Mouse (Mus musculus) liver, adult (tissue): ENCODE data around the gene AC109138.7.

Experiments
- GATA4 ChIP-seq: IDR thresholded peaks from 2 replicates; pipeline ENCODE4 v1.6.1; 2014; ENCODE audit warnings: mild to moderate bottlenecking, low read length; ENCODE audit not compliant: insufficient replicate concordance

The AC109138.7 gene

DNA sequence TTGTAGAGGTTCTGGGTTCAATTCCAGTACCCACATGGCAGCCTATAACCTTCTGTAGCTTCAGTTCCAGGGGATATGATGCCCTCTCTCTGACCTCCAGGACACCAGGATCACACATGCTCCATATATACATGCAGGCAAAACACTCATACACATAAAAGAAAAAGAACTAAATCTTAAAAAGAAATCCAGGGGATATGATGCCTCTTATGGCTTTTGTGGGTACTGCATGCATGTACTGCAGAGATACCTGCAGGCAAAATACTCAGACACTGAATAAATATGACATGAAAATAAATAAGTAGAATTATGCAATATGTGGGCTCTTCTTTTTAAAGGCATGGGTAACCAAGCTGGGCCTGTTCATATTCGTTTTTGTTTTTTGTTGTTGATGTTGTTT is 32.9 kb downstream of the AC109138.7 start:
- no peak for TF ChIP-seq GATA4

- TF ChIP-seq GATA4: no peak
These were observed 40.1 kb downstream of the AC109138.7 start for GRCm38 (mm10) chr19:4254230-4254629.

- TF ChIP-seq GATA4: no peak
These were observed 41.5 kb downstream of the AC109138.7 start for GRCm38 (mm10) chr19:4255583-4256162.

GRCm38 (mm10) chr19:4257216-4257896 is 43.2 kb downstream of the AC109138.7 start:
- TF ChIP-seq GATA4: no peak

DNA sequence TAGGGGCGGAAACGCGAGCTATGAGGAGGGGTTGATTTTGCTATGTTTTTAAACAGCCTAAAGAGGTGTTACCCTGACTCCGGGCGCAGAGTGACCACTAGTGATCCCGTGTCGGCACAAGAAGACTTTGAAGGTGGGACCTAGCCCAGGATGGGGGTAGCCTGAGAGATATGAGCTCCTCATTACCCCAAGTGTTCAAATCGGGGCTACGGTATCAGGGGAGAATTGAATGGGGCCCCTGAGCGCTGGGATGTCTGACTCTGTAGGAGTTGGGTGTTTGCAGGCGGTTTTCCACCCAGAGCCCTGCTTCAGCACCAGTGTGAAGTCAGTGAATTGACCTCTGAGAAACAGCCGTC is 43.7 kb downstream of the AC109138.7 start:
- TF ChIP-seq GATA4: no peak

DNA sequence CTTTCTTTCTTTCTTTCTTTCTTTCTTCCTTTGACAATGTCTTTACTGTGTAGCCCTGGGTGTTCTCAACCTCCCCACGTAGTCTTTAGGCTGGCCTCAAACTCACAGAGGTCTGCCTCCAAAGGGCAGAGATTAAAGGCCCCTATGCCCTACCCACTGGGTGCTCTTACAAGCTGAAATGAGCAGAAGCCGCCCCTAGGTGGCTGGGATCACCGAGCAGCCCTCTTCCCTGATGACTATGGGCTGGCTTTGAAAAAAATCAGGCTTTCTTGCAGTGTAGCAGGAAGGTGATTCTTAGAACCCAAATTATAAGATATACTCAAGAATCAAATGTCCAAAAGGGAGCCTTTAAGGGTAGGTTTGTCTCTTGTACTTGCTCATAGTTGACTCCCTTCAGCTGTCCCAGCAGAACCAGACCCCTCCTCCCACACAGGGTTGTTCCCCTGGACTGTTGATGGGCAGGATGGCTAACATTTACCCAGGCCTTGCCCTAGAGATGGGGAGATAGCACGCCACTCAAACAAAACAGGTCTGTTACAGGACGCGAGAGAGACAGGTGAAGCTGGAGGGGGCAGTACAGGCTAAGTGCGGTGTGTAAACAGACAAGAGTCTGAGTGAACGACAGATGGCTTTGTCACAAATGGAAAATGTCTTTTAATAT is 47.0 kb downstream of the AC109138.7 start:
- no peak for TF ChIP-seq GATA4

DNA sequence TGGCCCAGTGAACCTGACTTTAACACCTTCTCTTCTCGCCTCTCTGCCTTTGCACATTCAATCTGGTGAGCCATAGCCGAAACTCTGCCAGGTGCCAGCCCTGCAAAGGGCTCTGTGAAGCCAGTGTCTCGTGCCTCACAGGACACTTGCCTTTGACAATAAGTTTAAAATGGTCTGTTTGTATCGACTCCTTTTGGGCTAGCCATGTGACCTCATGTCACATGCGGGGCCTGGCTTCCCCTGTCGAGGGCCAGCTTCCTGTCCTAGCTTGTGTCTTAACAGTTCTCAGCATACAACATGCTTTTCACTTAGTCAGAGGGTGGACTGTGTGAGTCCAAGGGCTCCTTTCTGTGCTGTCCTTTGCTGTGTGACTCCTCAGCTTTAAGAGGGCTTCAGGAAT is 48.6 kb downstream of the AC109138.7 start:
- no peak for TF ChIP-seq GATA4

GRCm38 (mm10) chr19:4263702-4264101 is 49.5 kb downstream of the AC109138.7 start:
- TF ChIP-seq GATA4: no peak

DNA sequence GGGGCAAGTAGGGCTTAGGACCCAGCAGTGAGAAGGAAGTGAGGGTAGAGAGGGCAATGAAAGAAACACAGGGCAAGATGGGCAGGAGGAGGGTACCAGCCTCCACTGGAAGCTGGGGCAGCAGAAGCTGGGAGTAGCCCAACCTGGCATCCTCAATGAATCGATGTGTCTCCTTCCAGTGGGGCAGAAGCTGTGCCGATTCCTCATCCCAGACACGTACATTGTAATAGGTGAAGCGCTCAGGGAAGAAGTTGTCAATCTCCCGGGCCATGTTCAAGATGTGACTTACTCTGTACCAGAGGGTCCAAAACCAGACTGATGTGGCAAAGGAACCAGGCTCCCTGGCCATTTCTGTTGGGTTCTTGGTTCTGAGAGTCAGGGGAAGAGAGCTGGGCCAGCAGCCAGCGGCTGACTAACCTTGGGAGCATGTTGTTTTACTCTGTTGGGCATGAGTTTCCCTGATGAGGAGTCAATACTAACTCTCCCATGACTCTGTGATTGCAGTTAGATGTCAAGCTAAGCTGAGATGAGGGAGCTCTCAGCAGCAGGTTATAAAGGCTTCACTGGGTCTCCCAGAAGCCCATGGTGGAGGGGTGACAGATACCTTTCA is 50.1 kb downstream of the AC109138.7 start:
- no peak for TF ChIP-seq GATA4

DNA sequence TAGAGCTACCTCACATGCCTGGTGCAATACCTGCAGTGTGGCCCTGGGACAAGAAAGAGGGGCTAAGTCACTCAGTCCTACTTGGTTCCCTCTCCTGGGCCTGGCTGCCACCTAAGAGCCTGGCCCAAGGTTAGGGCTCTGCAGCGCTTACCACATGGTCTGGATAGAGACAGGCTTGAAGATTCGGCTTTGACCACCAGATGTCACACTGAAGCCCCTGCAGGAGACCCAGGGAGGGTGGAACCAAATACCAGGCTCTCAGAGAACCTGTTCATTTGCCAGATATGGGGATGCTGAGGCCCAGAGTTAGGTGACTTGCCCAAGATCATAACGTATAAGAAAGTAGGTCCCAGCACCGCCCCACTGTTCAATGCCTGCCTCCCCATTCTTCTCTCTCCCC is 51.8 kb downstream of the AC109138.7 start:
- TF ChIP-seq GATA4: no peak

DNA sequence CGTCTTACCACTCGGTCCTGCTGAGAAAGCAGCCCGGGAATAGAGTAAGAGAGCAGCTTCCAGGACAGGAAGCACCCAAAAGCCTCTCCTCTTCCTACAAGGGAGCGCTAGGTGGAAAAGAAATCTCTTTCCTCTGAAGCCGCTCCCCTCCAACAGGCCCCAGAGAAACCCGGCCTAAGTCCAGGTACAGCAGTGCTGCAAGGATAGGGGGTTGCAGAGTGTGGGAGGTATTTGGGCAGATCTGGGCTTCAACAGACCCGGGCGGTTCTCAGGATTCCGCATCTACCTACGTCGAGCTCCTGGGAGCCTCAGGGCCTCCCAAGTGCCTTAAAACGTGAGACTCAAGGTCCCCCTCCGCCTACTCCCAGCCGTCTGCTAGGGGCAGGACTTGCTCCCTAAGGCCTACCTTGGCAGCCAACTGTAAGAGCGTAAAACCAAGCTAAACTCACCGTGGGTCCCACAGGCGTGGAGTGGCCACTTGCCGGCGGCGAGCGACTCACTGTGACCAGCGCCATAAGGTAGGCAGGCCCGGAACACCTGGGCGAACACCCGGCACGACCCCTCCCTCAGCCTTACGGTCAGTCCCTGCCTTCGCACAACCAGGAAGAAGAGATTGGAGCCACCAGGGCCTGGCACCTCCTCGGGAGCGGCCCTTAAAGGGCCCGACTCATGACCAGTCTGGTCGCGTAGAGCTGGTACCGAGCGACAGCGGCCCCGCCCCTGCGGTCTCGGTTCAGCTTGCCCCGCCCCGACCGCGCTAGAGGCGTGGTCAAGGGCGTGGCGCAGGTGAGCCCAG is 54.6 kb downstream of the AC109138.7 start, which contains the start of gene Ssh3:
Gene Ssh3 (minus strand): TSS at position 615 of the 796 bp plus-strand sequence.
- TF ChIP-seq GATA4: no peak; the same call in 1 of the 2 replicates

GRCm38 (mm10) chr19:4270187-4270586 is 56.0 kb downstream of the AC109138.7 start:
- no peak for TF ChIP-seq GATA4

- no peak for TF ChIP-seq GATA4
These were observed 56.8 kb downstream of the AC109138.7 start for GRCm38 (mm10) chr19:4270972-4271371.

DNA sequence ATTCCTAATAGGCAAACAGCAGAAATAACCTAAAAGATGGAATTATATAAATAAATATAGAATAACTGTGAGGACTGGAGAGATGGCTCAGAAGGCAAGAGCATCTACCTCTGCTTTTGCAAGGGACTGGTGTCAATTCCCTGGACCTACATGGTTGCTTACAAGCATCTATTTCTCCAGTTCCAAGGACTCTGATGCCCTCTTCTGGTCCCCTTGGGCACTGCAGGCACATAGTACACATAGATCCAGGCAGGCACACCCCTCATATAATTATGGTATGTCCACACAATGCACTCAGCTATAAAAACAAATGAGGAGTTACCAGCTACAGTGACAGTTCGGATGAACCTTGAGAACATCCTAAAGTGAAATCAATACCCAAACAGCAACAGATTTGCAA is 65.3 kb downstream of the AC109138.7 start:
- TF ChIP-seq GATA4: no peak

DNA sequence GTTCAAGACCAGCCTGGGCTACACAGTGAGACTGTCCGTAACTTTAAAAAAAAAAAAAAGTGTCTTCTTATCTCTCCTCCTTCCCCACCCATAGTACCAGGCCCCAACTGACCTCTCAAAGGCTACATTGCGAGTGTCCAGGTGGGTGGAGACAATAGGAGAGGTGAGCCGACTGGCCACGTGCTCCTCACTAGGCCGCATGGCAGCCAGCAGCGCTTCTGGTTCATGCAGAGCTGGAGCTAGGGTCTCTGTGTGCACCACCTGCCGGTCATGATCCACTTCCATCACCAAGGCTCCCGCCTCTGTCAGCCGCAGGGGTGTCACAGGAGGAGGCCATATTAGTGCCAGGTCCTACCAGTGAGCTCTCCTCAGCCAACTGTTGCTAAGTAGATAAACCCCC is 66.3 kb downstream of the AC109138.7 start:
- no peak for TF ChIP-seq GATA4
